Mouse (Mus musculus) midbrain, postnatal 0 days (tissue): ENCODE measurements around the gene Abcd3. TPM values are rescaled to one million over a fixed set of nuclear protein-coding genes. Genes with fewer than 3 reads are reported as not detected.

ENCODE experiments used
- ATAC-seq: fragments of 200-750 bp; cut with Nextera tagmentation; 2 replicates; pipeline ENCODE4 v1.8.0; 2017; ENCODE audit warnings: moderate number of reproducible peaks, mild to moderate bottlenecking, moderate TSS enrichment, moderate library complexity; ENCODE audit not compliant: low FRiP score
- DNase-seq: peaks from one replicate; pipeline ENCODE4 v3.0.0-alpha.2; 2015; ENCODE audit warnings: low spot score
- H3K27ac ChIP-seq: fragments of 300-500 bp; sonication (generic); 2 replicates; pipeline ENCODE4 v1.5.1; 2014; ENCODE audit warnings: low read depth, mild to moderate bottlenecking, low read length, mixed read lengths
- H3K27me3 ChIP-seq: fragments of 300-500 bp; sonication (generic); 2 replicates; pipeline ENCODE4 v1.6.1; 2014; ENCODE audit warnings: low read length, control low read depth, mixed read lengths; ENCODE audit not compliant: insufficient read depth
- H3K36me3 ChIP-seq: fragments of 300-500 bp; sonication (generic); 2 replicates; pipeline ENCODE4 v1.6.1; 2014; ENCODE audit warnings: low read length, control low read depth, mixed read lengths; ENCODE audit not compliant: insufficient read depth
- H3K4me1 ChIP-seq: fragments of 300-500 bp; sonication (generic); 2 replicates; pipeline ENCODE4 v1.6.1; 2014; ENCODE audit warnings: mild to moderate bottlenecking, control low read depth, antibody characterized with exemption, low read length, mixed read lengths; ENCODE audit not compliant: insufficient read depth
- H3K4me2 ChIP-seq: fragments of 300-500 bp; sonication (generic); 2 replicates; pipeline ENCODE4 v1.6.1; 2014; ENCODE audit warnings: low read depth, mild to moderate bottlenecking, low read length, mixed read lengths; ENCODE audit not compliant: poor library complexity, severe bottlenecking
- H3K4me3 ChIP-seq: fragments of 300-500 bp; sonication (generic); 2 replicates; pipeline ENCODE4 v1.5.1; 2014; ENCODE audit warnings: low read depth, mild to moderate bottlenecking, low read length, moderate library complexity
- H3K9ac ChIP-seq: fragments of 300-500 bp; sonication (generic); replicated peaks from 2 replicates; pipeline ENCODE4 v1.6.1; 2014; ENCODE audit warnings: mild to moderate bottlenecking, low read length, moderate library complexity, mixed read lengths; ENCODE audit not compliant: poor library complexity, severe bottlenecking
- H3K9me3 ChIP-seq: fragments of 300-500 bp; sonication (generic); 2 replicates; pipeline ENCODE4 v1.6.1; 2016; ENCODE audit warnings: low read length, control low read depth
- CTCF ChIP-seq: IDR thresholded peaks from 2 replicates; pipeline ENCODE4 v1.5.1; 2016; ENCODE audit warnings: antibody characterized with exemption, mild to moderate bottlenecking
- WGBS: fragments of 180-500 bp; shearing (Covaris S2); extraction: QIAGEN DNeasy Blood & Tissue Kit; methylation state at CpG from one replicate; pipeline ENCODE4 v1.1.7; 2014; 5-methylcytosine and 5-hydroxymethylcytosine counted together
- polyA plus RNA-seq: library from polyadenylated mRNA; unstranded; fragments of >200 nt; fragmentation: Nextera tagmentation; extraction: Ambion mirVana; gene quantifications from 2 replicates; pipeline ENCODE4 v1.2.1, GENCODE M21; 2015
- total RNA-seq: library from RNA; depleted of rRNA; stranded (reverse); fragments of >200 nt; gene quantifications from 2 replicates; pipeline ENCODE4 v1.2.3, GENCODE M21; 2014

Gene Abcd3
- total and polyA plus RNA-seq, 2 experiments from 2014 or later: 51.1 to 77.5 TPM

- WGBS: 1% methylated on average over 28 of the region's 28 CpGs
- H3K4me3 ChIP-seq: peak overlapping the region; percentile 73
- peak overlapping the region; percentile 60 for H3K4me2 ChIP-seq
- no peaks in the 10 kb centered on the region for H3K27me3 ChIP-seq
- peak; percentile 26; the same call in 1 of the 2 replicates for TF ChIP-seq CTCF
- ATAC-seq (peak; percentile 48), DNase-seq (peak; percentile 42)
- H3K36me3 ChIP-seq: no peaks in the 10 kb centered on the region
- H3K9ac ChIP-seq: peak overlapping the region; percentile 89
- H3K4me1 ChIP-seq: 0 out of 2 replicates have a peak, but pooled peaks cover 5% of the 10 kb centered on the region
- peak overlapping the region; percentile 97 for H3K27ac ChIP-seq
- no peaks in the 10 kb centered on the region for H3K9me3 ChIP-seq
These were observed 663 bp downstream of the Abcd3 start for GRCm38 (mm10) chr3:121814413-121814864.

GRCm38 (mm10) chr3:121813834-121814233 lies 1.3 kb downstream of the Abcd3 start:
- Histone ChIP-seq H3K9ac (no peak overlapping the region), H3K36me3 (no peaks in the 10 kb centered on the region), H3K9me3 (no peaks in the 10 kb centered on the region), H3K27ac (no peak overlapping the region), H3K4me1 (0 out of 2 replicates have a peak, but pooled peaks cover 5% of the 10 kb centered on the region), H3K4me2 (peak overlapping the region; percentile 60), H3K4me3 (peak overlapping the region; percentile 73), H3K27me3 (no peaks in the 10 kb centered on the region)
- no peak for DNase-seq
- no peak for ATAC-seq
- no peak for TF ChIP-seq CTCF
- 67% methylated on average over 5 of the region's 5 CpGs for WGBS

GRCm38 (mm10) chr3:121808246-121808645 lies 6.9 kb downstream of the Abcd3 start:
- DNase-seq (no peak), ATAC-seq (no peak)
- Histone ChIP-seq H3K27ac (no peak overlapping the region), H3K4me3 (no peak overlapping the region), H3K4me1 (0 out of 2 replicates have a peak, but pooled peaks cover 2% of the 10 kb centered on the region), H3K36me3 (no peaks in the 10 kb centered on the region), H3K9ac (no peak overlapping the region), H3K4me2 (no peak overlapping the region), H3K27me3 (no peaks in the 10 kb centered on the region), H3K9me3 (no peaks in the 10 kb centered on the region)
- no peak for TF ChIP-seq CTCF
- WGBS: 62% methylated on average over 3 of the region's 3 CpGs

- Histone ChIP-seq H3K4me1 (no peaks in the 10 kb centered on the region), H3K27me3 (no peaks in the 10 kb centered on the region), H3K27ac (no peak overlapping the region), H3K4me3 (no peak overlapping the region), H3K36me3 (no peaks in the 10 kb centered on the region), H3K9me3 (no peaks in the 10 kb centered on the region), H3K9ac (no peak overlapping the region), H3K4me2 (no peak overlapping the region)
- ATAC-seq: no peak
- WGBS: 46% methylated on average over 2 of the region's 2 CpGs
- no peak for TF ChIP-seq CTCF
- DNase-seq: no peak
These were observed 20.9 kb downstream of the Abcd3 start for GRCm38 (mm10) chr3:121794214-121794613.

- 90% methylated on average over 4 of the region's 4 CpGs for WGBS
- no peaks in the 10 kb centered on the region for H3K4me1 ChIP-seq
- ATAC-seq: no peak
These were observed 22.9 kb downstream of the Abcd3 start for GRCm38 (mm10) chr3:121792246-121792645.

GRCm38 (mm10) chr3:121790442-121790841 lies 24.7 kb downstream of the Abcd3 start:
- DNase-seq: peak; percentile 57
- no peak for ATAC-seq
- H3K4me1 ChIP-seq: no peaks in the 10 kb centered on the region
- H3K4me2 ChIP-seq: no peak overlapping the region
- WGBS: 32% methylated on average over 5 of the region's 5 CpGs
- no peak for TF ChIP-seq CTCF
- H3K9ac ChIP-seq: no peak overlapping the region
- no peaks in the 10 kb centered on the region for H3K27me3 ChIP-seq
- H3K4me3 ChIP-seq: no peak overlapping the region
- no peak overlapping the region for H3K27ac ChIP-seq
- H3K9me3 ChIP-seq: no peaks in the 10 kb centered on the region
- no peaks in the 10 kb centered on the region for H3K36me3 ChIP-seq

More at GRCm38 (mm10) chr3:121792246-121792645, 22.9 kb downstream of the Abcd3 start:
- Histone ChIP-seq H3K36me3 (no peaks in the 10 kb centered on the region), H3K9ac (no peak overlapping the region), H3K9me3 (no peaks in the 10 kb centered on the region), H3K4me3 (no peak overlapping the region), H3K27me3 (no peaks in the 10 kb centered on the region), H3K27ac (no peak overlapping the region), H3K4me2 (no peak overlapping the region)
- DNase-seq: no peak
- no peak for TF ChIP-seq CTCF
